Mouse (Mus musculus): ENCODE measurements around the gene Eif3f.

Eif3f gene

DNA sequence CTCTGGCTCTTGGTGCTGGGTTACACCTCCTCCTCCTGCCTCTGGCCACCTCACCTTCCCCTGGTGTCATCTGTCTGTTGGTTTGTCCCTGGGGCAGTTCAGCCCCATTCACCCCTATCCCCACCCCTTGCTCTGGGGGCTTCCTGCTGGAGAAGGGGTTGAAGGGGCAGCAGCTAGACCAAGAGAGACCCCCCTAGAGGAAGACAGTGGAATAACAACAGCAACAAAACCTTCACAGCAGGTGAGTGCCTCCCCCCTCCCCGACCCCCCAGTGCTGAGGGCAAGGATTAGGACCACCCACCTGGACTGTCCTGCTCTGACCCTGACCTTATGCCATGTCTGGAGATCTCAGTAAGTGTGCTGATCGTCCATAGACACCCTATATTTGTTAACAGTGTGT lies 31.8 kb downstream of the Eif3f start:
- in situ Hi-C loops (cut with MboI, MseI): loop anchor here in 1 of 2 experiments (5.0 kb wide), 1 partner anchor 56 kb away; no protein-coding TSS in a partner anchor

DNA sequence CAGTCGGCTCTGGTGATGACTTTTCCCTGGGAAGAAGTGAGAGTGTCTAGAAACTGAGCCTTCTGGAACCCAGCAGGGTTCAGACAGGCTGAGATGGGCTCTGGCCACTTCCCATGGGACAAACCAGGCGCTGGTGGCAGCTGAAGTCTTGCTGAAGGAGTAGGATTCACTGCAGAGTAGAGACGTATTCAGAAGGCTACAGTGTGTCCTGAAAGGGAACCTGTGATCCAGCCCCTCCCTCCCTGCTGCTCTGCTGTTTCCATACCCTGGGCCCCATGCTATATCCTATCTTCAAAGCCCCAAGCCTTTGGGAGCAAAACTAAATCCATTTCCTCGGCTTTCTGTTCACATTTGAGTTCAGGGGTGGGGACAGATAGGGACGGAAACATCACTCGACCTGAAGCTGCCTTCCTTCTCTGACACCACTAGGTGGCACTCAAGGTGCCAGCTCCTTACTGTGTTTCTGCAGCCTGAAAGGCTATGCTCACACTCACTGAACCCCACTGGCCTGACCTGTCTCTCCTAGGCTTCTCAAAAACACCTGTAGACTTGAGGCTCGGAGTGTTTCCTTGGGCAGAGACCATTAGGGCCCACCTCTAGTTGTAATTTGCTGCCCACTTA lies 32.6 kb downstream of the Eif3f start:
- in situ Hi-C loops (cut with MboI, MseI): loop anchor here in 1 of 2 experiments (5.0 kb wide), 1 partner anchor 55 kb away; no protein-coding TSS in a partner anchor

DNA sequence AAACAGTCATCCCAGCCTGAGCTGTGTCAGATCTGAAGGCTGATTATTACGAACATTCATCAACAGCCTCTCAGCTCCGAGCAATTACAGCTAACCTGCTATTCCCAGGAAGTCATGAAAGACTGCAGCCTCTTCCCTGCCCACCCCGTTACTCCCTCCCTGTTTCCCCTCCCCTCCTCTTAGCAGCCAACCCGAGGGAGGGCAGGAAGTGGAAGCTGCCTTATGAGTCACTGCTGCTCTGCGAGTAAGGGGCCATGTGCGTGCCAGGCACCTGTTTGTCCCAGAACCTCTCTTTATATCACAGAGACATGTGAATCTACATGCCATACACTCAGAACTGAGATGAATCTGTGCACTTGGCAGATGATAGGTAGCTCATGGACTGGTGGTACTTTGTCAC lies 34.0 kb downstream of the Eif3f start:
- in situ Hi-C loops (cut with MboI, MseI): loop anchor here in 1 of 2 experiments (5.0 kb wide), 1 partner anchor 54 kb away; no protein-coding TSS in a partner anchor

DNA sequence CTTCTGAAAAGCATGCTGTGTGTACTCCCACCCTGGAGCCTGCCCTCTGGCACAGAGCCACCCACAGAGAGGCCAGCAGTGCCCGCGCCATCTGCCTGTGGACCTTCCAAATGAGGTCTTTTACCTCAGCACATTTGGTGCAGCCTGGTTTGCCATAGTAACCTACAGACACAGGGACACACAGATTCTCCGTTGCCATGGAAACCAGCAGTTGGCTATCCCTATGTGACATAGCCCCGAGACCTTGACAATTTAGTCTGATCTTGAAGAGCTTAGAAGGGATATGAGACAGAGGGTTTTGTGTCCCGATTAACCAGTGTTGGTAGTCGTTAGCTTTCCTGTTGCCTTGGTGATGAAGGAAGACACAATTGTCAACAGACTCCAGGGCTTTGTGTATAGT lies 38.1 kb downstream of the Eif3f start:
- in situ Hi-C loops (cut with MboI, MseI): no loop called here

DNA sequence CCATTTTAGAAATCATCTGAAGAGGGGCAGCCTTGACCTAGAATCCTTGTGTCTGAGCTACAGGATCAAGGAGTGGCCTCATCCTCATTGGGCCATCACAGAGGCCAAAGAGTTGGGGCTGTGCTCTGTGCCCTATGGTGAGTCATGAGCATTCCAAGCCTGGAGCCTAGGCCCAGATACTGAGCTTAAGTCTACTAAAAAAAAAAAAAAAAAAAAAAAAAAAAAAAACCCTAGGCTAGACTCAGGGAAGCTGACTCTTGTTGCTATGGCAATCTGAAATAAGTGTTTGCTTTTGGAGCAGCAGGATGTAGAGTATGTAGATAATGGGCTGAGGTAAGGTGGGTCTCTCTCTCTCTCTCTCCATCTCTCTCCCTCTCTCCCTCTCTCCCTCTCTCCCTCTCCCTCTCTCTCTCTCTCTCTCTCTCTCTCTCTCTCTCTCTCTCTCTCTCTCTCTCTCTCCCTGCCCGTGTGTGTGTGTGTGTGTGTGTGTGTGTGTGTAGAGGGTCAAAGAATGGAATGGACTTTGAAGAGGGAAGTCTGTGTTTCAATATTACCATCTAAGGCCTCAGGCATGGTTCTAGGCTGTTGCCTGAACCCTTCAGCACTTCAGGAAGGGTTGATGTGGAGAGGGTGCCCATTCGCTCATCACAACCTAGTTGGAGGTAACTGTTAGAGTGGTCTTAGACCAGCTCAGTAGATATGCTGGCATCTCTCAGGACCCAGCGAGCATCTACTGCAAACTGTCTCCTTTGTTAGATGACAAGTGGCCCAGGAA lies 51.9 kb downstream of the Eif3f start:
- in situ Hi-C loops (cut with MboI, MseI): no loop called here

DNA sequence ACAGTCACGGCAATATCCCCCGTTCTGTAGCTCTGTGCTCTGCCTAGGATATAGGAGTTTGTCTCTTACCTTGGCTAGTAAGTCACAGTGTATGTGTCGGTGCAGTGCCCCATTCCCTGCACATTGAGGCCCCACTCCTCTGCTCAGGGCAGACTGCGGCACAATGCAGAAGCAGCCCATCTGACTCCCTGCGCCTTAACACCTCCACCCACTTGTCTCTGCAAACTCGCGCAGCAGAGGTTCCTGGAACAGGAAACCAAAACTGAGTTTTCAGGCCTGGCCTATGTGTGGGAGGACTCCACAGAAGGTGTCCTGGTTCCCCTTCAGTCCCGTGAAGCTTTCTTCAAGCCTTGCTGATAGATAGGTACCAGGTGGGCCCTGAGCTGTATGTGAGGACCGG lies 57.0 kb downstream of the Eif3f start:
- in situ Hi-C loops (cut with MboI, MseI): loop anchor here in 1 of 2 experiments (10.0 kb wide), 1 partner anchor 1856 kb away; the partner anchor contains the start of genes Olfr715 and Olfr716

Data from T-helper 17 cell (primary cell).